In genomic region chr11:52654640-52655039, GRCm38 (mm10) we compare ENCODE assay signal across 23 mouse cellular contexts.
"Had no signal": no experiment of that assay in that cellular context is flagged by ENCODE, and none has a peak within 500 bp of the region (broad histone marks: within the 10 kb centered on the region; RNA-seq: fewer than 3 reads in every experiment).

No protein-coding gene starts in this region.

- H3K9ac ChIP-seq: limb, embryonic 13.5 days; liver, embryonic 12.5 days; liver, embryonic 15.5 days; lung, embryonic 15.5 days; midbrain, embryonic 13.5 days had no signal

- H3K36me3 ChIP-seq: limb, embryonic 10.5 days; limb, embryonic 13.5 days; liver, embryonic 12.5 days; liver, embryonic 15.5 days; lung, embryonic 15.5 days; midbrain, embryonic 10.5 days; midbrain, embryonic 13.5 days had no signal

- H3K4me2 ChIP-seq: limb, embryonic 13.5 days; liver, embryonic 12.5 days; liver, embryonic 15.5 days; lung, embryonic 15.5 days; midbrain, embryonic 13.5 days had no signal

- H3K9me3 ChIP-seq: limb, embryonic 10.5 days; limb, embryonic 13.5 days; liver, embryonic 12.5 days; liver, embryonic 15.5 days; lung, embryonic 15.5 days; midbrain, embryonic 10.5 days; midbrain, embryonic 13.5 days had no signal

- ATAC-seq: inflammation-experienced regulatory T-cells, adult 6 months; intestine, embryonic 16.5 days; liver, embryonic 12.5 days; midbrain, embryonic 13.5 days had no signal

- DNase-seq: kidney, adult 18-20 months; kidney, adult 9 months; kidney, postnatal 14 days; kidney, postnatal 4 days; liver; lung, adult 18-20 months; lung, postnatal 10 days; lung, postnatal 36 days; right cerebral cortex, postnatal 4 days; thymus, adult 2 months; thymus, postnatal 14 days; thymus, postnatal 4 days had no signal

- H3K27ac ChIP-seq: limb, embryonic 10.5 days; limb, embryonic 13.5 days; liver, embryonic 12.5 days; liver, embryonic 15.5 days; lung, embryonic 15.5 days; midbrain, embryonic 10.5 days; midbrain, embryonic 13.5 days; stomach, postnatal 0 days had no signal

- H3K27me3 ChIP-seq: limb, embryonic 13.5 days; liver, embryonic 12.5 days; liver, embryonic 15.5 days; lung, embryonic 15.5 days; midbrain, embryonic 13.5 days had no signal

- H3K4me3 ChIP-seq: limb, embryonic 10.5 days; limb, embryonic 13.5 days; liver, embryonic 12.5 days; liver, embryonic 15.5 days; lung, embryonic 15.5 days; megakaryocyte, embryonic 14.5 days; midbrain, embryonic 10.5 days; midbrain, embryonic 13.5 days had no signal

- H3K4me1 ChIP-seq: limb, embryonic 13.5 days; liver, embryonic 12.5 days; liver, embryonic 15.5 days; lung, embryonic 15.5 days; megakaryocyte, embryonic 14.5 days; midbrain, embryonic 10.5 days; midbrain, embryonic 13.5 days had no signal
